Mouse (Mus musculus) Muller cell, postnatal 12 days (primary cell): ENCODE results near the gene Pnma1.

Experiments used
- DNase-seq: peaks from one replicate; pipeline ENCODE4 v3.0.0-alpha.2; 2015; ENCODE audit errors: inconsistent ontology term

Pnma1 gene

DNA sequence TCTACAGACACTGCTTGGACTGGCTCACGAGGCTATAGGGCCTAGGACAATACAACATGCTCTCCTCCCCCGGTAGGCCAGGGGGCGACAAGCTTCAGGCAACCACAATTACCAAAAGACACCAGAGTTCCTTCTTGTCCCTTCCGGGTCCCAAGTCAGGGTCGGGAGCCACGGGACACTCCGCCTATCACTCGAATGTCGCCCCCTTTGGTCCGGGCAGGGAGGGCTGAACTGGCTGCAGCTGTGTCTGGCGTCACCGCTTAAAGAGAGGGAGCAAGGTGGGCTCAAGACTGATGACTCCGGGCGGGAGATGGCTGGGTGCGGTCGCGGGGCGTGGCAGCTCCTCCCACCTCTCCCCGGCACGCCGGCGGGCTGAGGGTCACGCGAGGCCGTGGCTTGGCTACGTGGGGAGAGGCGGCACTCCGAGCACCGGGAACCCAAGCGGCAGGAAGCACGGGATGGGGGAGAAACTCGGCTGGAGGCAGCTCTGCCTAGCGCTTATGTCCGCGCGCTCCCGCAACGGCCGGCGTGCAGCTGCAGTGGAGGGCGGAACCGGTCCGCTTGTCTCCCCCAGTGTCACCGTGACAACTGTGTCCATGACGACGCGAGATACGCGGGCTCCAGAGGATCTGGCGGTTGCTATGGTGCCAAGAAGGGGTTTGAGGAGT is at the start of gene Pnma1:
TSS of gene Pnma1 (minus strand) at position 536 of the 668 bp plus-strand sequence.
- peak; percentile 63 for DNase-seq

DNA sequence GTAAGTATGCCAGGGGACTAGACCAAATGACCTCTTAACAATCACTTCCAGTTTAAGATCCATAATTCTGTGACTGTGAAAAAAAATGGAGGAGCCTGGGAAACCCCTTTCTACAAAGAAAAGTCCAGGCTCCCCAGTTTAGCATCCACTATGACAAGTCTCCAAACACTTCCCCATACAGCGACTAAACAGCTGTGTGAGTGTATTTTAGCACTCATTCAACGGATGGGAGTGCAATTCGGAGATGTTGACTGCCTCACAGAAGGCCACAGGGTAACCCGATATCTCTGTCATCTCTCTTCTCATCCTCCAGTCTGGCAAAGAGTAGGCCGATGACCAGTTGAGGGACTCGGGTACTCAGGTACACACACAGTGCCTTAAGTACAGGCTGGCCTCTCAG is 46.9 kb upstream of the Pnma1 start:
- DNase-seq = no peak

DNA sequence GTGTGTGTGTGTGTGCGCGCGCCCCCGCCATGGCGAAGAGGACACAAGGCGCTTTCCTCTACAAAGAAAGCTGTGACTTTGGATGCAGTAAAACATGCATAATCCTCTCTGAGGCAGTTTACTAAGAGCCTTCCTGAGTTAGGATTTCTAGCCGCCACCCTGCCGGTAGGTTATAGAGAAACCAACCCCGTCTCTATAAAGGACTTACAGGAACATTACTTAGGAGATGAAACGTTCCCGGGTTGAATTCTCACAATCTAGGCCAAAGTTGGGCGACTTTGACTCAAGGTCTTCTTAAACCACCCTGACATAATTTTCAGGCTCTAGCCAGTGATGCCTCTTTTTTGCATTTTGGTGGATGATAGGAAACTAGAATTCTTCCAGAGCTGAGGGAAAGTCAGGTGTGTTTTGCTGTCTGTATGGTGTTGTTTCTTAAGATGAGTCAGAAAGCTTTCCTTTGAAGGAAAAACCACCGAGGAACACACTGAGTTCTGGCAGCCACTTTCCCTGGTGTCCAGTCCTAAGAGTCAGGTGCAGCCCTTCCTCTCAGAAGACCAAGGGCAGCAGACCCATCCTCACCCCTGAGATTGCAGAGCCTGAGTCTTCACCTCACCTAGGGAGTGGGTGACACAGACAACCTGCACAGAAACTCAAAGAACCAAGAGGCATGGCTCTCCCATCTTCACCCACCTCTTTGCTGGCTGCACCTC is 46.3 kb upstream of the Pnma1 start:
- no peak for DNase-seq

DNA sequence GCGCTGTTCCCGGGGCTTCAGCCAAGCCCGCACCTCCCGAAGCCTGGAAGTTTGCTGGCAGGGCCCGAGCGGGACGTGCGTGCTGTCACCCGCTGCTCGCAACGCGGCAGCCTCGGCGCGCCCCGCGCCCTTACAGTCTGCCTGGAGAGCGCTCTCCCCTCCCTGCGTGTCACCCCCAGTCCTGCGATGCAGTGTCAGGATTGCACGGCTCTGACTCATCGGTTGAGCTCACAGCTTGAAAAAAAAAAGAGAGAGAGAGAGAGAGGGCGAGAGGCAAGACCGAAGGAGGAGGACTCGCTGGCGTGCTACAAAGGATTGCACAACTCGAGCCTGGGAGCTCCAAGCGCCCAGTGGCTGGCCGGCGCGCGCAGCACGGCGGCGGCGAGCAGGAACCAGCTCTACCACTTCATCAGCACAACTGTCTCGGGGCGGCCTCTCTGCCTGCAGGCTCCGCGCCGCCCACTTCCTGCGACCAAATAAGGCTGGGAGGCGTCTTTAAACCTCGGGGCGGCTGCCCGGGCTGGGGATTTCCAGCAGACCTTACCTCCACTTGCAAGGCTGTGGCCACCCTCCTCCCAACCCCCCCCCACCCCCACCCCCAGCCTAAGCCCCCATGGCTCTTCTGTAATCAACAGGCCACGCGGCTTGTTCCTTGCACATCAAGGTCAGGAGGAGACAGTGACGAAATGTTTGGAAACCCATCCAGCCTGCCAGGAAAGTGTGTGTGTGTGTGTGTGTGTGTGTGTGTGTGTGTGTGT is 45.5 kb upstream of the Pnma1 start:
- DNase-seq = peak; percentile 99

DNA sequence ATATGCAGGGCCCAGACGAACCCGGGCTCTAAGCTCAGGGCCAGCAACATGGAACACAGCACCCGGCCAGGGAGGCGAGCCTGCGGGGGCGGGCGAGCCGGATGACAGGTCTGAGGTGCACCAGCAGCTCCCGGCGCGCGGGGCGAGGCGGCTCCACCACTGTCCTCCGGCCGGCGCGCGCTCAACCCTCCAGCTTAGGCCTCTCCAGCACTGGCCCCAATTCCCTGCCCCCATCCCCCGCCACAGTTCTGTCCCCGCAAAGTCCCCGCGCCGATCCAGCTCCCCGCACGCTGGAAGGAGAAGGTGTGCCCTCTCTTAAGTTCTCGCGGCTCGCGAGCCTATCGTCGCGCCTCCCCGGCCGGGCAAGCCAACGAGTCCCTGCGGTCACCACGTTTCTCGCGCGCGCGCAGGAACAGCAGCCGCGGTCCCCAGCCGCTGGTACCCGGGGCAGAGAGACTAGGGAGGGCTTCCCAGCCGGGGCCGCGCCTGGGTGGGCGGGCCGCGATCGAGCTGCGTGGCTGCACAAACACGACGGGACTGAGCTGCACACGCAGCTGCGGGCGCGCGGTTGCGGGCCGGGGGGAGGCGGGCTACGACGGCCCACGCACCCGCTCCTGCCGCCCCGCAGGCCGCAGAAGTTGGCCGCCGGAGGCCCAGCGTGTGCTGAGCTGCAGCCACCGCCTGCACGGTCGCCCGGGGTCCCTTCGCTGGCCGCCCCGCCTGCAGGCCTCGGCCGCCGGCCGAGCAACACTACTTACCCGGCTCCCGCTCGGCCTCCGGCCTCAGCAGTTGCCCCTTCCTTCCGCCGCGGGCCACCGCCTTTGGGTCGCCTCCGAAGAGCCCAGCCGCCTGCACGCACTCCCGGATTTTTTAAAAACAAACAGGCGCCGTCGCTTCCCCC is 44.7 kb upstream of the Pnma1 start:
- DNase-seq = peak; percentile 83

DNA sequence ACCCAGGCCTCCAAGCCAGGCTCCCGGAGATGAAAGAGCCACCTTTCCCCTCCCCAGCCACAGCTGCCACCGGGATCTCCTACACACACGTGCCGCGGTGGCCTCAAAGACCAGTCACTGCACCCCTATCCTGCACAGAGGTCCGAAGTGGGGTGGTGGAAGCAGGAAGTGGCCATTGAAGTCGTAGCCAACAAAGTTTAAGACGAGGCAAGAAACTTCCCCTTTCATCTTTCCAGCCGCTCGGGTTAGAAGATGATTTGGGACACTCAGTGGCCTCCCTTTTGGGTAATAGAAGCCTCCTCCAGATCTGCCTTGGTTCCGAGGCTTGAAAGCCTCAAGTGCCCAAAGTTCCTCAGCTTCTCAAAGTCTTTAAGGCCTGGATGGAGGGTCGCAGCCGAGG is 44.0 kb upstream of the Pnma1 start:
- no peak for DNase-seq

DNA sequence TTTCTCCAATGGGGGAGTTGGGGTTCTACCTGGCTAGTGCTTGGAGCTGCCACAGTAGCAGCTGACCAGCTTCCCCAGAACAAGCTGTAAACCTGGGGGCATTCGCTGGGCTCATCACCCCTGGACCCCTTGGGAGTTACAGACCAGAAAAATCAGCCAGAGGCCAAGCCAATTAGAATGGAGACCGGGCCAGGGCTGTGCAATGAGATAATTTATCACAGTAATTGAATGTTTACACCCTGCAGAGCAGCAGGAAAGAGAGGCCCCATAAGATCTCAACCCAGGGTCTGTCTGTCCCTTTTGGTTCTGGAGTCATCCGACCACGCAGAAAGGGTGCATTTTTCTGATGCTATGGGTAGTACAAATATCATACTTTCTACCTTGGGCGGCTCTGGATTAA is 43.5 kb upstream of the Pnma1 start:
- peak; percentile 16 for DNase-seq

DNA sequence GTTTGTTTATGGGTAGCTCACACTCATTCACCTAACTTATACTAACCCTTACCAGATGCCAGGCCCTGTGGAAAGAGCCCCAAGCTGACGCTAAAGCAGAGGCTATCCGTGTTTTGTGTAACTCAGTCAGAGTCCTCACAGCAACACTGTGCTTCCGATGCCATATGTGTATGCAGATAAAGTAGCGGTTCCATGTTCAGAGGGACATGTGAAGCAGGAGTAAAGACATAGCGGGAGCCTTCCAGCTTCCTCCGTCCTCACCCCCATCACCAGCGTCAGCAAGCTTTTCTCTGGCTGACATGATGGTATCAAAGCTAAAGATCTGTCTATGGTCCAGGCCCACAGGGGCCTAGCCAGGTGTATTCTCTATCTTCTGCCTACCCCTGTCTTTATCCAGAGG is 42.9 kb upstream of the Pnma1 start:
- no peak for DNase-seq

DNA sequence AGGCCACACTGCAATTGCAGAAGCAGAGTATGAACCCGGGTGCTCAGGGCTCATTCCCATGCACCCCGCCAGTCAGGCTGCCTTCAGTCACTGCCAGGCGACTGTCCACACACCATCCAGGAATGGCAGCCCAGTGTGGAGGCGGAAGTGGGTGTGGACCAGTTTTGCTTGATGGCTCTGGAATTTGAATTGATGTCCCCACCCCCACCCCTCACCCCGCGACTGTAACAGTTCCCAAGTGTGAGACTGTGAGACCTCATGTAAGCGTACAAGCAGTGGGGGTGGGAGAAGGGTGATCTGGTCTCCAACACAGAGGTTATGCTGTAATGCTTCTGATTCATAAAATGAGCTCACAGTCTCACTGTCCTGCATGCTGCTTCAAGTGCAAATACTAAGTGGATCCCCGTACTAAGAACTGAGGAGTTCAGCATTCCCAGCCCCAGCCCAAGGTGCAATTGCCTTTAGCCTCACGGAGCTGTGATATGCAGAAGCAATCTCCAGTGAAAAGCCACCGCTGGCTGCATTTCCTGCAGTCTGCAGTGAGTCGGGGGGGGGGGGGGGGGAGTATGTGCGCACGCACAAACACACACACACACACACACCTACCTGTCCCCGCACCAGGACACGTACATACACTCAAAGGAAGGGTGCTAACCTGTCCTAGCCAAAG is 42.0 kb upstream of the Pnma1 start:
- DNase-seq = peak; percentile 93

DNA sequence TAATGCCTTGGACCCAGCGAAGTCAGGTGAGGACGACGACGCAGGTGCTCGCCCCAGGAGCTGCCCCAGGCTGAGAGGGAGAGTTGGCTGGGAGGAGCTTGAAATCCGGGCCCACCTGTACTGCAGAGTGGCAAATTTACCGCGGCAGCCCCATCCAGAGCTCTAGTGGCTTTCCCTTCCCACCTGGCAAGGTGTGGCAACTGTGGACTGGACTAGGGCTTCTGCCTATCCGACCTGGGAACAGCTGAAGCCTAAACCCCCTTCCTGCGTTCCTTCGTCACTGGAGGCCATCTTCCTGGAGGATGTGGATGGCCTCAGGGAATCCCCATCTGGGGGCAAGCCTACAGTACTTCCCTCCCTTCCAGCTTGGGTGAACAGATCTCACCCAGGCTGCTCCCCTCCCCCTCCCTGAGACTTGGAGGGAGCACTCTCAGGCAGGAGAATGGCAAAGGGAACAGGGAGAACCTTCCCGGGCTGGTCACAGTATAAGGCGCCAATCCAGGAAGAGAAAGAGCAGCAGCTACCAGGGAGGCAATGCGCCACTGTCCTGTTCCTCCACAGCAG is 40.7 kb upstream of the Pnma1 start:
- no peak for DNase-seq

DNA sequence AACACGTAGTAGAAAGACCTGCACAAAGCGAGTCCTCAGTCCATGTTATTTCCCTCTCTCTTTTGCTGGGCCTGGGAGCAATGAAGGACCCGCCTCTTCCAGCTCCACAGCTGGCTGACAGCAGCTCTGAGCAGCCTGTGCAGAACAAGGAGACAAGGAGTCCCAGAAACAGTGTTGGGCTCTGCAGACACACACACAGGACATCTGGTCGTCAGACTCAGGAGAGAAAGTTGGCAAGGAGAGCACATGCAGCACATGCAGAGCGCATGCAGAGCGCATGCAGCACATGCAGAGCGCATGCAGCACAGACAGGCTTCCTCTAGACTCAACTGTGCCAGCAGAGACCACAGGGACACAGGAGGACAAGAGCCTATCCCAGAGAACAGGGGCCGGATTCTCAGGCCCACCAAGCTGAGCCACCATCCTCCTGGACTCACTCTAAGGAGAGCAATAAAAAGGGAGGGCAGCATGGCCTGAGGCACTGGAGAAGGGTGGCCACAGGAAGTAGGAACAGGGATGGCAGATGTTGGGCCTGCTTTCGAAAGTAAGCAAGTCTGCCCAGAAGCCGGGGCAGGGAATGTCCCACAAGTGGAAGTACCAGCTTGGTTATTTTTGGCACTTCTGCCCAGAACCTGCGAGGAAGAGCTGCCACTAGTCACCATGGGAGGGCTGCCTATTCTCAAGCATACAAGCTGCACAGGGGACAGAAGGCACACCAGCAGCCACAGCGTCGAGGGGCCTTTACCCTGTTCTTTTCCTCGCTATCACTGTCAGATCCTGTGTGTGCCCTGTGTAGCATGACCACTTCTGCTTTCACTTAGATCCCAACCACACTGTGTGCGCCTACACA is 39.7 kb upstream of the Pnma1 start:
- DNase-seq = peak; percentile 25

DNA sequence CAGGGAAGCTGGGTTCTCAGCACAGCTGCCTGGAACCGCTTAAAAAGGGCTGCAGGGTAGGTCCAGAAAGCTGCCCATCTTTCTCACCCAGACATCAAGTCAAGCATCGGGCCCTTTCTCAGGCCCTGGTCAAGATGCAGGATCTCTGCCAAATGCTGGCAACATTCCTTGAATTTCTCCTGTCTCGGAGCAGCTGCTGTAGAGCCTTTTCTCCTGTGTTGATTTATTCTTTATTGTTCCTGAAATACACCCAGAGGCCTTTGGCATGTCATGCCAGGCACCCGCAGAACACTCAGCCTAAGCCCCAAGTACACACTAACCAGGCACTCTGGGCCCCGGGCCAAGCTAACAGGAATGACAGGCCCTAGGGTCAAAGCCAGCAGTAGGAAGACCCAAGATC is 38.7 kb upstream of the Pnma1 start:
- DNase-seq = peak; percentile 95

DNA sequence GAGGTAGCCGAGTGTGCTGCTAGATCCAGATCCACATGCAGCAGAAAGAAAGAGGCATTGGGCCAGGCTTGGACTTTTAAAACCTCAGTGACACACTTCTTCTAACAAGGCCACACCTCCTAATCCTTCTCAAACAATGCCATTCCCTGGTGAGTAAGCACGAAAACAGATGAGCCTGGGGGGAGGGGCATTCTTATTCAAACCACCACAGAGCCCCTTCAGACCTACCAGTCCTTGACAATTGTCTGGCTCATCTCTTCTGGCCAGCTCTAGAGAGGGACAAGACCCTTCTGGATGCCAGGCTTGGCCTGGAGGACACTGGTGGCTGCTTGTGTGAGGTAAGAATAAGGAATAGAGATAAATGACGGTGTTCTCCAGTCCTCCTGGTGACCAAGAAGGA is 38.2 kb upstream of the Pnma1 start:
- DNase-seq = peak; percentile 85

DNA sequence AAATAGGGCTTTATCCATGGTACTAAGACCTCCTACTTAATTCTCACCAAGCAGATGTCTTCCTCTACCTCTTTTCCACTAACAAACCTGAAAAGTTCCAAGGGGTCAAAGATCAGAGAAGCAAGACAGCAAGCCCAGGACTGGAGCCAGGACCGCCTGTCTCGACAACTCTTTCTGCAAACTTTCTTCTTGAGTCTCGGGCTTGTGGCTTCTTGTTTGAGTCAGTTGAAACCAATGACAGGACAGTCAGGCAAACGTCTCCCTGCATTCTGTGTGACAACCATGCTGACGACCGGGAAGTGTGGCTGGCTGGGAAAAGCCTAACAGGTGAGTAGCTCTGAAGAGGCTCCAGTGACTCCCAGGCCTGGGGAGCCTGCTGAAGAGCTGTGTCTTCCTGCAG is 37.3 kb upstream of the Pnma1 start:
- no peak for DNase-seq

DNA sequence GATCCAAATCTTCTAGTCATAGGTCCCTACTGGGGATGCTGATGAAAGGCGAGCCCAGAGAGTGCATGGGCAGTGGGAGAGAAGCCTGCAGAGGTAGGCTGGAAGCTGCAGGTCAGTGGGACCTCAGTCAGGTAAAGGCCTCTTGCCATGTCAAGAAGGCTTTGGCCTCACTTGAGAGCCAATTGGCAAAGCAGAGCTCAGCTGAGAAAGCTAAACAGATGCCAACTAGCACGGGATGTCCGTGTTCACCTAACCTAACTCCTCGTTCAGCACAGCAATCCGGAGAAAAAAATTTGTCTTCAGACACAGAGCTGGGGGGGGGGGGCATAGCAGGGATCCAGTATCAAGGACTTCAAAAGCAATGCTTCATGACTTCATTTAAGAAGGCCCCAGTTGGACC is 36.7 kb upstream of the Pnma1 start:
- DNase-seq = no peak

DNA sequence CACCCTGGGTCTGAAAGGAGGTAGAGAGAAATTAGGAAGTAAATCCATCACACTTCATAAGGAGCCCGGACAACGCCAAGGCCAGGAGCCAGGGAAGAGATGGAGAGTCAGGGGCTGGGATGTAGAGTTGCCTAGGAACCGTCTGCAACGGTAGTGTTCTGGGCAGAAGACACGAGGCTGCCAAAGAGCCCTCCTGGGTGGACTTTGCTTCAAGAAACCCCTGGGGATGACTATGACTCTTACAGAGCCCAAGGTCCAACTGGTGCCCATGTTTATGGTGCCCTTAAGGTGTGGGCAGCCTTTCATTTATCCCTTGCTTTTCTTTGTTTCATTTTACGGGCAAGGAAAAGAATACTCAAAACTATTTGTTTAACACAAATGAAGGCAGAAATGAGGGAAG is 33.7 kb upstream of the Pnma1 start:
- no peak for DNase-seq

DNA sequence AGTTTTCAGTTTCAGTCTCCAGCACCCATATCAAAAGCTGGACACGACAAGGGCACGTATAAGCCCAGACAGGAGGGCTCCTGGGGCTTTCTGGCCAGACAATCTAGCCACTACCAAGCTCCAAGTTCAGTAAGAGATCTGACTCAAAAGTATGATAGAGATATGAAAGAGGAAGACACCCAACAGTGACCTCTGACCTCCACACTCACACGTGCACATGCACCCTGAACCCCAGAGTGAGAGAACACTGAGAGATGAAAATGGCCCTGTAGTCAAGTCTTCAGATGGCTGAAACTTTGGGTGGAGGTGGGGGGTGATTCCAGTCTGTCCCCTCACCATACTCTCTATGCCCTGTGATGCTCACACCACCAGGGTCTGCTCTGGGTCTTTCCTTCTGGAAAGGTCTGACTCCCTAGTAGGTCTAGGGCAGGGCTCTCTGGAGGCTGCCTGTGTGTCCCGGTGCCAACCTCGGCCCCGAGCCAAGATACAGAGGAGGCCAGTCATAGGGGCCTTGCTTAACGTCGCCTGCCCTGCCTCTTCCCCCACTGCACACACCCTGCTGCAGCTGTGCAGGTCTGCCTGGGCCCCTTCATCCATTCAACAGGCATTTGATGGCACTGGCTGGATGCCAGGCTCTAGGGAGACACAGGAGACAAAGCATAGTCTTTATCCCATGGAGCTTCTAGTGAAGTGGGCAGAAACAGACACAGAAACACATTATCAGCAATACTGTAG is 32.6 kb upstream of the Pnma1 start:
- peak; percentile 88 for DNase-seq

DNA sequence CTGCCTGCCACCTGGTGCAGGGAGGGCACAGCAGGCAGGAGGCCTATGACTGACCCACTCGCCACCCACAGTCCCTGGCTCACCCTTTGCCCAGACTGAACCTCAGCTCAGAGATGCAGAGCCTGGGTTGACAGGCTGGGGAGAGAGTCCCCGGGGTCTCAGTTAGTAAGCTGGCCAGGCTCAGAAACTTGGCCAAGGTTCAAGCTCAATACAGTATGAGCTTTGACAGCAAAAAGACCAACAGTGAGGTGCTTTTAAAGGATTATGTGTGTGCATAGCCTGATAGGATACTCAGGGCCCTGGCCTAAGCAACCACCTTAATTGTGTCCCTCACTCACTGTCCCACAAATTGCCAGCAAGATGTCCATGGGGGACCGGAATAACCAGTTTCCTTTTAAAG is 31.8 kb upstream of the Pnma1 start:
- no peak for DNase-seq
